ENCODE assay signal across 11 mouse cellular contexts in the genomic region with DNA sequence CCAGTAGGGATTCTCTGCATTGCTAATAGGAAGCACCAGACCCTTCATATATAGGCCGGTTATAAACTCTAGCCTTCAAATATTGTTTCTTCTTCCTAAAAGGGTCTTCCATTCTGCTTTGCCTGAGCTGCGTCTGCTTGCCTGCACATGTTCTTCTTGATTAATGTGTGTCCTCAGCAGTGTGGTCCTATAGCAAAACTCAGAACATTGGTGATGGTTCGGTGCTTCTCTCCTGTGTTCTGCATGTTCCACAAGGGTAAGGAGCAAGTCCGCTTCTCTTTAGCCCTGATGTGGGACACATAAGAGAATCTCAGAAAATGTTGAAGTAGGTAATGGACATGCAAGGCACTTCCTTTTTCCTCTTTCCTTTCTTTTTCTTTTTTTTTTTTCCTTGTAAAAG. TPM values are rescaled to one million over a fixed set of nuclear protein-coding genes. Genes with fewer than 3 reads are reported as not detected.
DNase-seq lines count a peak whose midpoint lies in the region; TF ChIP-seq lines count a peak whose summit lies in the region.
"Had no signal": no experiment of that assay in that cellular context is flagged by ENCODE, and none has a peak within 500 bp of the region (broad histone marks: within the 10 kb centered on the region; RNA-seq: fewer than 3 reads in every experiment).

No protein-coding gene starts in this region.

- peak overlapping the region; percentile 52 for H3K27ac ChIP-seq in gastrocnemius, adult 2 months
- H3K27ac ChIP-seq in spleen, adult 2 months (ENCODE audit: insufficient read depth, low read length): peak overlapping the region; percentile 94
- H3K27ac ChIP-seq: neural tube, embryonic 15.5 days; stomach, embryonic 15.5 days had no signal

- no peak for TF ChIP-seq POLR2A in spleen, adult 2 months (IDR thresholded peaks at IDR 0.05; ENCODE audit: low read depth, low read length)

- peaks cover 19% of the 10 kb centered on the region for H3K4me1 ChIP-seq in spleen, adult 2 months (ENCODE audit: control insufficient read depth, insufficient read depth, insufficient read length)
- H3K4me1 ChIP-seq: neural tube, embryonic 15.5 days; stomach, embryonic 15.5 days had no signal

- no peak for DNase-seq in gastrocnemius, adult 2 months
- DNase-seq in gastrocnemius, postnatal 10 days: no peak
- DNase-seq in spleen, adult 2 months (ENCODE audit: low read depth in 1 of 2, low spot score in 2 of 2): no peak
- no peak for DNase-seq in spleen, postnatal 4 days (ENCODE audit: low spot score in 2 of 2)
- DNase-seq in heart, postnatal 10 days: peak; percentile 8 to 11
- DNase-seq in splenic B cell, adult 2 months (ENCODE audit: low read depth, low spot score): peak; percentile 31
- no peak for DNase-seq in adrenal gland, adult 8-10 months
- no peak for DNase-seq in left cerebral cortex, postnatal 10 days (ENCODE audit: extremely low spot score in 1 of 2, low spot score in 2 of 2)
- DNase-seq: left cerebral cortex, postnatal 4 days had no signal

- no peaks in the 10 kb centered on the region for H3K27me3 ChIP-seq in spleen, adult 2 months (ENCODE audit: control insufficient read depth, insufficient read depth, low read length)
- no peaks in the 10 kb centered on the region for H3K27me3 ChIP-seq in splenic B cell, adult 2 months (ENCODE audit: control insufficient read depth, insufficient read depth, low read length, poor library complexity, severe bottlenecking)
- H3K27me3 ChIP-seq: neural tube, embryonic 15.5 days; stomach, embryonic 15.5 days had no signal

- 57% methylated on average over 4 of the region's 4 CpGs for WGBS in spleen, adult 2 months

- no peak for TF ChIP-seq CTCF in gastrocnemius, adult 2 months (IDR thresholded peaks at IDR 0.05)
- TF ChIP-seq CTCF in spleen, adult 2 months (IDR thresholded peaks at IDR 0.05; ENCODE audit: extremely low read depth, insufficient read depth, insufficient read length, insufficient replicate concordance): no peak

- intact Hi-C loops in gastrocnemius, adult 2 months (cut with DNase I): no loop called here
- intact Hi-C loops in heart, postnatal 10 days (cut with DNase I): no loop called here
- intact Hi-C loops in left cerebral cortex, postnatal 10 days (cut with DNase I): no loop called here

- H3K36me3 ChIP-seq in spleen, adult 2 months (ENCODE audit: control insufficient read depth, insufficient read depth, low read length): no peaks in the 10 kb centered on the region
- H3K36me3 ChIP-seq in splenic B cell, adult 2 months (ENCODE audit: control insufficient read depth, insufficient read depth, low read length, poor library complexity, severe bottlenecking): no peaks in the 10 kb centered on the region
- H3K36me3 ChIP-seq: neural tube, embryonic 15.5 days; stomach, embryonic 15.5 days had no signal

- H3K4me3 ChIP-seq in gastrocnemius, adult 2 months: no peak overlapping the region
- H3K4me3 ChIP-seq in spleen, adult 2 months (ENCODE audit: extremely low read depth, insufficient read depth, insufficient read length): no peak overlapping the region
- H3K4me3 ChIP-seq: neural tube, embryonic 15.5 days; stomach, embryonic 15.5 days had no signal

RNA-seq across cellular contexts. Expression of gene Tnfaip3, which starts 47.8 kb away (rescaled TPM):
- 1 to 10 TPM; 1.8 to 2.1 TPM for total RNA-seq in gastrocnemius, adult 2 months (2021)
- total RNA-seq in gastrocnemius, postnatal 10 days (2021): 1 to 10 TPM; 4.7 to 8.8 TPM
- polyA plus RNA-seq in spleen, adult 2 months (2012; rRNA removed): 12.2 and 13.0 TPM in 2 replicates
- 1 to 10 TPM; 3.5 to 4.7 TPM for total RNA-seq in heart, postnatal 10 days (2021)
- 10 to 100 TPM in 2 of 4 experiments, 1 to 10 TPM in 2; 4.1 to 18.9 (median 8.9) TPM for total RNA-seq in adrenal gland, adult 8-10 months (2022)
- 1 to 10 TPM; 4.8 to 5.8 TPM for total RNA-seq in left cerebral cortex, postnatal 10 days (2021)

Comparison
In these comparisons a context has a peak if more than half of its experiments do, and no peak if none do; other contexts are left out.
1. DNase-seq: peak in heart, postnatal 10 days (2 of 2) and splenic B cell, adult 2 months (single experiment); none in gastrocnemius, adult 2 months (single experiment), gastrocnemius, postnatal 10 days (single experiment), spleen, adult 2 months (0 of 2), spleen, postnatal 4 days (0 of 2), adrenal gland, adult 8-10 months (single experiment) and left cerebral cortex, postnatal 10 days (0 of 2).